Mouse (Mus musculus) regulatory T cell (primary cell): ENCODE measurements around the gene Foxred2.

Experiments
- in situ Hi-C: fragments of 300-600 bp; cut with MboI, MseI; formaldehyde crosslinking; loops from one replicate; pipeline ENCODE4 v1.15.1; 2025; ENCODE audit warnings: high pct_unique_total_duplicates

The Foxred2 gene

GRCm38 (mm10) chr15:77920511-77921462 is 35.7 kb downstream of the Foxred2 start:
- in situ Hi-C loops, result loop anchor here (5.0 to 25.0 kb wide), 4 partner anchors 48 to 1934 kb away; partner anchors contain the start of gene Apol9a

- in situ Hi-C loops, result loop anchor here (25.0 kb wide), 1 partner anchor 507 kb away; the partner anchor contains the start of gene Apol9a
Measured at GRCm38 (mm10) chr15:77919441-77919840, 37.1 kb downstream of the Foxred2 start.

DNA sequence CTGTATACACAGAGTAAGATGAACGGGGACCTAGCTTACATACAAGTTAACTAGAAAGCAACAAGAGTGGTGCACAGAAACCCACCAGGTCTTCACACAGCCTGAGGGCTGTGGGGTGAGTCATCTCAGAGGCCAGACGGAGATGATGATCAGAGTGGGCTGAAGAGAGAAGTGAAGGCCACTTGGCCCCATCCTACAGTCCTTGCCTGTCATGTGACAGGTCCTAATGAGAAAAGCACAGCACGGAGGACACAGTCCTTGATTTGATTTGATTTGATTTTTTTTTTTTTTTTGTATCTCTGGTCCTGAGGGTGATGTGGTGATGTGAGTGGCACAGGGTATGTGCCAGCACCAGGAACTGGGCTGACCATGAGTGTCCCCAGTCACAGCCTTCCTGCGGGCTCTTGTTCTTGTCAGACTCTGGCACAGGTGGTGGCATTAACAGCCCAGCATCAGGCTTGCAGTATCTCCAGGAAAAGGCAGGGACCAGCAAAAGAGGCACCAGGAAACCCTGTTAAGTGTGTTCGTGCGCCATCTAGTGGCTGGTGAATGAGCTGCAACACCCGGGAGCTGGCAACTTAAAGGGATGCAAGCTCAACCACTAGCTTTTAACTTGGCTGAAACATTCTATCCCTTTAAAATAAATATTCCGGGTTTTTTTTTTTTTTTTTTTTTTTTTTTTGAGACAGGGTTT is 39.5 kb downstream of the Foxred2 start:
- in situ Hi-C loops, result loop anchor here (25.0 kb wide), 1 partner anchor 505 kb away; the partner anchor contains the start of gene Apol9a

DNA sequence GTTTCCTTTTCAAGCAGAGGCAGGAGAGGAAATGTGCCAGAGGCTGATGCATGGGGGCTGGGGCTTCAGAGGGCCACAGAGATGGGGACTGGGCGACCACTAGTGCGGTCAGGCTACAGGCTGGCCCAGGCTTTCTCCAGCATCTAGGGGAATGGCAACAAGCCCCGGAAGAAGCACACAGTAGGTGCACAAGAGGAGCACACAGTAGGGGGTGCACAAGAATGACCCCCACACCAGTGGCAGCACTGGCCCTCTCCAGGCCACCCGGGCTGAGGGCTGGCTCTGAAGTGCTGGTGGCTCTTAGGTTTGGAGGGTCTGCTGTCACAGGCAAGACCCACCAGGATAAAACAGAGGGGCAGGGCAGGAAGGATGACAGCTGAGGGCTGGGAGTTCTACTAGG is 41.2 kb downstream of the Foxred2 start:
- in situ Hi-C loops, result loop anchor here (25.0 kb wide), 1 partner anchor 503 kb away; the partner anchor contains the start of gene Apol9a

DNA sequence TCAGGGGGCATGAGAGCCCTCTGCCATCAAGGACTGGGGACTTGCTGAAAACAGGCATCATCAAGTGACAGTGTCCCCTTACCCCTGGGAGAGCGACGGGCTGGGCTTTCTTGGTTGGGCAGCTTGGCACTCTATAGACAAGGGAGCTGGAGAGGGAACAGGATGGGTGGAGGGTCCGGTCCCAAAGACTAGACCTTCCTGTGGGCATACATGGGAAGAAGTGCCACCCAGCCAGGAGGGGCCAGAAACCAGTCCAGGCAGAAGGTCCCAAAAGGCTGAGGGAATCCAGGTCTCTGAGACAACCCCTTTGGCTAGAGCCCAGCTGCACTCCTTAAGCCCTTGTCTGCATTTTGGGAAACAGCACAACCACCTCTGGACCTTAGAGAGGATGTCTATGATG is 42.0 kb downstream of the Foxred2 start:
- in situ Hi-C loops, result loop anchor here (25.0 kb wide), 1 partner anchor 502 kb away; the partner anchor contains the start of gene Apol9a

GRCm38 (mm10) chr15:77913054-77913453 is 43.5 kb downstream of the Foxred2 start:
- in situ Hi-C loops, result loop anchor here (25.0 kb wide), 1 partner anchor 501 kb away; the partner anchor contains the start of gene Apol9a

GRCm38 (mm10) chr15:77912585-77912984 is 43.9 kb downstream of the Foxred2 start:
- in situ Hi-C loops, result loop anchor here (25.0 kb wide), 1 partner anchor 500 kb away; the partner anchor contains the start of gene Apol9a

GRCm38 (mm10) chr15:77912048-77912447 is 44.5 kb downstream of the Foxred2 start:
- in situ Hi-C loops, result loop anchor here (25.0 kb wide), 1 partner anchor 500 kb away; the partner anchor contains the start of gene Apol9a

DNA sequence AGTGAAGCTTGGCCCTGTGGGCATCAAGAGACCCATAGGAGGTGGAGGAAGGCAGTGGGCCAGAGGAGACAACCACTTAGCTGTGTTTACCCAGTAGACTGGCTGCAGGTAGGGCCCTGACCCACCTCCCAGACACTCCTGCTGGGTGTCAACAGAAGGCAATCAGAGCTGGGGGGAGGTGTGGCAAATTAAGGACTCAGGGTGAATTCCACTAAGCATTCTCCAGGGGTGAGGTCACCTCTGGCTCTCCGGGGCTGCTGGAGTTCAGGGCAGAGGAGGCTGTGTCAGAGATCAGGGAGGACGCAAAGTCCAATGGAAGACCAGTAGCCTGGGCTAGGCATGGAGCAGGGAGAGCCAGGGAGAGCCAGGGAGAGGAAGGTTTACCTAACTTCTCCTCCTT is 45.5 kb downstream of the Foxred2 start:
- in situ Hi-C loops, result loop anchor here (25.0 kb wide), 1 partner anchor 499 kb away; the partner anchor contains the start of gene Apol9a

- in situ Hi-C loops, result loop anchor here (25.0 kb wide), 1 partner anchor 496 kb away; the partner anchor contains the start of gene Apol9a
Measured at GRCm38 (mm10) chr15:77907646-77908518, 48.6 kb downstream of the Foxred2 start.

DNA sequence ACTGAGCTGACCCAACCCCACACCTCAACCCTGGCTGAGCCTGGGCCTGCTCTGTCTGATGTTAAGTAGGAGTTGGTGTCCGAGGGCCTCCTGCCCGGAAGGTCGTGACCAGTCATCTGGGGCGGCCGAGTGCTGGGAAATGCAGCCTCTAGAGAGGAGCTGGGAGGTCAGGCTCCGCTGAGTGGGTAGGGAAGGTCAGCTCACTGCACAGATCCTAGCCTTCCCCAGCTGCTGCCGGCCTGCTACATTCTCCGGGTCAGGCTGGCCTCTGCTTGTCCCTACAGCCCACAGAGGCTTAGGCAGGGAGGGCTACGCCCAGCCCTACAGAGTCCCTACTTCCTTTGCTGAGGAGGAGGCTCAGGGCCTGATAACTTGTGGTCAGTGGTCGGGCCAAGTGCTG is 50.0 kb downstream of the Foxred2 start:
- in situ Hi-C loops, result loop anchor here (25.0 kb wide), 1 partner anchor 494 kb away; the partner anchor contains the start of gene Apol9a

DNA sequence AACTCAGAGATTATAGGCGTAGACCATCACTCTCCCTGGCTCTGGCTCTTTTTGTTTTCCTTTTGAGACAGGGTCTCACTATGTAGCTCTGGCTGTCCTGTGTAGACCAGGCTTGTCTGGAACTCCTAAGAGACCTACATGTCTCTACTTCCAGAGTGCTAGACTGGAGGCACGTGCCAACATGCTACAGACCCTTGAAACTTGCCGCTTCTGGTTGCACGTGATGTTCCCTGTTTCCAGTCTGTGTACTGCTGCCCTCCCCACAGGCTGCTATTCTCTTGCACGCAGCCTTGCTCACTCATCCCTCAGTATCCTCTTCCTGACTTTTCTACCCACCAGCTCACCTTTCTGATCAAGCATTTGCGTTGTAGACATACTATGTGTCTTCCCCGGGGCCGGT is 50.4 kb downstream of the Foxred2 start:
- in situ Hi-C loops, result loop anchor here (25.0 kb wide), 1 partner anchor 494 kb away; the partner anchor contains the start of gene Apol9a

DNA sequence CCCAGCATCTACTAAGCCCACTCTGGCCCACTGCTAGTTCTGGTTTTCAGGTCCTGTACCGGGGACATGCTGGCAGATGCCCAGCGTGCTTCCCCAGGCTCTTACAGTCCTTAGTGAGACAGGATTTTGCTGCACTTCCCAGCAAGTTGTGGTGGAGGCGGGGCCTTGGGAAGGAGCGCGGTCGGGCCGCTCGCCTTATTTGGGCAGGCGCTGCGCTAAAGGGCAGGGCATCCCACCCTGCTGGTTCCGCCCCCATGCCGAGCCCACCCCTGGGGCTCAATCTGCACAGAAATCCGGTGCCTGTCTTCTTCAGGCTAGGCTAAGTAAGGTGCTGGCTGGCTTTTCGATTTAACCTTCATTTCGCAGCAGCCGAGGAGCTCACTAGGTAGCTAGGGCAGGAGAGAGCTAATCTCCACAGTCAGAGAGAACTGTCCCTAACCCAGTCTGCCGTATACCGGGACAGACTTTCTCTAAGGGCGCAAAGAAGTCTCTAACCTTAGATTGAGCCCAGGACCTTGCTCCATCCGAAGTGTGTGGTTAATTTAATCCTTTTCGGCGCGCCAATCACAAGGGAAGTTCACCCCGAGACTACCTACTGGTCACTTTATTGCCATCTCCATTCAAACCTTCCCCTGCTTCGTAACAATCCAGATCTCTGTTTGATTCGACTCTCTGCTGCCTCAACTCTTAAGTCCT is 51.1 kb downstream of the Foxred2 start:
- in situ Hi-C loops, result loop anchor here (25.0 kb wide), 1 partner anchor 493 kb away; the partner anchor contains the start of gene Apol9a

DNA sequence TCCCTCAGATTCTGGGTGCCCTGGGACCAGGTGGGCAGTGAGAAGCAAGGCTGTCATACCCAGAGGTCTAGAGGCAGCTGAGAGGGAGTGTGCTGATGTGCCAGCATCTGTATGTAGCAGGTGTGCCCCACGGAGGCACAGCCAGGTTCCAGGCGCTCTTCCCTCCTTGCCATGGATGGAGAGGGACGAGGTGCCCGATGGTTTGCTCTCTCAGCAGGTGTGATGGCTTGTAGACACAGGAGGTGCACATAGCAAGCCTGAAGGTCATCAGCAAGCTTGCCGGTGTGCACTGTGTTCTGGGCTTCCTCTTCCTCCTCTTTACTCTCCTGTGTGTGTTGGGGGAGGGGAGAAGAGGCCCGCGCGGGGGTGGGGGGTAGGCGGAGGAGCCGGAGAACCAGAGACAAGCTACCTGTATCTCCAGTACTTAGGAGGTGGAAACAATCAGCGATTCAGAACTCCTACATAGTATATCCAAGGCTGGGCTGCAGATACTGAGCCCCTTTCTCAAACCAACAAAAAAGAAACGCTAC is 52.1 kb downstream of the Foxred2 start:
- in situ Hi-C loops, result loop anchor here (25.0 kb wide), 1 partner anchor 492 kb away; the partner anchor contains the start of gene Apol9a

DNA sequence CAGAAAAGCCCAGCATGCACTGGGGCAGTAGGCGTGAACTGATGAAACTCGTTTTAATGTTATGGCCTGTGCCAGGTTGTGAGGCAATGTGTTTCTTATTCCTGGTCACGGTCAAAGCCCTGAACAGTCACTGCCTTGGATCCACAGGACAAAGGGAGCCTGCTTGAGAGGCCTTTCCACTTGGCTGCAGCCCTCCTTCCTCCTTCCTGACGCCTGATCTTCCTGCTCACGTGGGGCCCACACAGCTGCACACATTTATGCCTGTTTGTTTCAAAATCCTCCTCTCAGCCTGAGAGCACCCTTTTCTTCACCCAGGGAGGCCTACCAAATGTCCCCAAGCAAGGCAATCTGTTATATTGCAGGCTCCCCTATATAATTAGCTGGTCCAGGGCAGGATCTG is 53.3 kb downstream of the Foxred2 start:
- in situ Hi-C loops, result loop anchor here (25.0 kb wide), 1 partner anchor 491 kb away; the partner anchor contains the start of gene Apol9a

- in situ Hi-C loops, result no loop called here
Measured at GRCm38 (mm10) chr15:77894926-77895325, 61.6 kb downstream of the Foxred2 start.

DNA sequence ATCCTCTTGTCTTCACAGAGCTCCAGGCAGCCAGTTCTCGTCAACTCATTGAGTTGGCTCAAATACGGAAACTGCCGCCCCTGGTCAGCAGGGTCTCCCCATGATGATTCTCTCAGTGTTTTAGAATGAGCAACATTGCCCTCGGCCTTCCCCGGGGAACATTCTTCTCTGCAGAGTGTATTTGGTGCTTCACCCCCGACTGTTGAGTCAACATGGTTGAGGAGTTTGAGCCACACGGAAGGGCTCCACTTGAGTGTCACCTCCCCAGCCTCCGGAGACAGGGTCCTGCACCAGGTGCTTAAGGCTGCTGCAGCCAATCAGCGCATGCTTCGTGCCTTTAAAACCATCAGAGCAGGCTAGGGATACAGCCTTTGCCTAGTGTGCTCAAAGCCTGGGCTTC is 63.2 kb downstream of the Foxred2 start:
- in situ Hi-C loops, result no loop called here

- in situ Hi-C loops, result no loop called here
Measured at GRCm38 (mm10) chr15:77892420-77892819, 64.1 kb downstream of the Foxred2 start.

GRCm38 (mm10) chr15:77891766-77892165 is 64.8 kb downstream of the Foxred2 start:
- in situ Hi-C loops, result no loop called here
